Comparison of ENCODE assay signal across 9 mouse cellular contexts in genomic region chr1:182130830-182131229, GRCm38 (mm10). TPM values are rescaled to one million over a fixed set of nuclear protein-coding genes. Genes with fewer than 3 reads are reported as not detected.
A peak's percentile ranks its signal among the peaks of the same experiment; 100 is the strongest.
DNase-seq lines count a peak whose midpoint lies in the region; ATAC-seq lines count a peak whose summit lies in the region.
"Had no signal": no experiment of that assay in that cellular context is flagged by ENCODE, and none has a peak within 500 bp of the region (broad histone marks: within the 10 kb centered on the region; RNA-seq: fewer than 3 reads in every experiment).

No protein-coding gene starts in this region.

- no peak overlapping the region for H3K27ac ChIP-seq in midbrain, embryonic 14.5 days (replicated peaks; ENCODE audit: low read depth, low read length)
- H3K27ac ChIP-seq in midbrain, embryonic 10.5 days (replicated peaks), result no peak overlapping the region

- H3K4me1 ChIP-seq in midbrain, embryonic 14.5 days (ENCODE audit: control insufficient read depth, insufficient read depth, low read length), result peaks cover 5% of the 10 kb centered on the region; the same call in 1 of the 2 replicates
- H3K4me1 ChIP-seq in midbrain, embryonic 10.5 days, result peaks cover 9% of the 10 kb centered on the region

- peaks cover 23% of the 10 kb centered on the region for H3K36me3 ChIP-seq in midbrain, embryonic 14.5 days (ENCODE audit: control insufficient read depth, insufficient read depth, low read length)
- peaks cover 52% of the 10 kb centered on the region for H3K36me3 ChIP-seq in midbrain, embryonic 10.5 days

- WGBS in midbrain, embryonic 14.5 days, result 59% methylated on average over 2 of the region's 2 CpGs
- 53% methylated on average over 2 of the region's 2 CpGs for WGBS in midbrain, embryonic 10.5 days

- no peak for ATAC-seq in midbrain, embryonic 14.5 days (ENCODE audit: low FRiP score, low TSS enrichment)

- no peak overlapping the region for H3K9ac ChIP-seq in midbrain, embryonic 14.5 days (replicated peaks; ENCODE audit: low read length)

- H3K4me2 ChIP-seq in midbrain, embryonic 14.5 days (ENCODE audit: low read length), result no peak overlapping the region

- no peaks in the 10 kb centered on the region for H3K27me3 ChIP-seq in midbrain, embryonic 14.5 days (ENCODE audit: control insufficient read depth, insufficient read depth, low read length)
- H3K27me3 ChIP-seq in midbrain, embryonic 10.5 days (ENCODE audit: low read depth, poor library complexity, severe bottlenecking), result no peaks in the 10 kb centered on the region

- DNase-seq in embryo, embryonic 10 days (ENCODE audit: low spot score), result peak; percentile 35
- DNase-seq in embryo, embryonic 11 days, result no peak
- peak; percentile 53 for DNase-seq in midbrain, embryonic 14.5 days
- DNase-seq in midbrain, embryonic 10.5 days (ENCODE audit: low spot score), result no peak
- peak; percentile 64 for DNase-seq in induced T-regulatory cell, adult 2 months (ENCODE audit: low read depth)
- DNase-seq in thymus, postnatal 0 days (ENCODE audit: low spot score), result peak; percentile 22
- DNase-seq in heart, adult 11 months, result no peak
- DNase-seq in layer of hippocampus, adult 18-20 months (ENCODE audit: low spot score in 2 of 2), result no peak

- no peaks in the 10 kb centered on the region for H3K9me3 ChIP-seq in midbrain, embryonic 14.5 days (ENCODE audit: control insufficient read depth, low read length)
- H3K9me3 ChIP-seq in midbrain, embryonic 10.5 days (replicated peaks), result no peaks in the 10 kb centered on the region

- no peak overlapping the region for H3K4me3 ChIP-seq in midbrain, embryonic 14.5 days (replicated peaks; ENCODE audit: low read depth, low read length)
- no peak overlapping the region for H3K4me3 ChIP-seq in midbrain, embryonic 10.5 days
- H3K4me3 ChIP-seq: myocyte had no signal

RNA-seq across cellular contexts. Expression of gene Srp9, which starts 6.3 kb away (rescaled TPM):
- polyA plus RNA-seq in midbrain, embryonic 14.5 days (2014; fragmentation: Nextera tagmentation; extraction: Ambion mirVana), result 151 and 155 TPM in 2 replicates
- polyA plus RNA-seq in midbrain, embryonic 10.5 days (2016; fragmentation: Nextera tagmentation; extraction: Ambion mirVana), result 156 and 165 TPM in 2 replicates
- polyA plus RNA-seq in thymus, postnatal 0 days (2015; fragmentation: Nextera tagmentation; extraction: Ambion mirVana), result 274 and 279 TPM in 2 replicates
- total RNA-seq in layer of hippocampus, adult 18-20 months (2021), result 10 to 100 TPM; 71.7 to 73.8 TPM

RNA-seq across cellular contexts. Expression of gene Vmn1r1, which starts 33.5 kb away (rescaled TPM):
- polyA plus RNA-seq in midbrain, embryonic 14.5 days (2014; fragmentation: Nextera tagmentation; extraction: Ambion mirVana), result not detected in 2 replicates
- polyA plus RNA-seq in midbrain, embryonic 10.5 days (2016; fragmentation: Nextera tagmentation; extraction: Ambion mirVana), result not detected in 2 replicates
- polyA plus RNA-seq in thymus, postnatal 0 days (2015; fragmentation: Nextera tagmentation; extraction: Ambion mirVana), result not detected in 2 replicates
- total RNA-seq in layer of hippocampus, adult 18-20 months (2021), result not detected
- polyA plus RNA-seq: myocyte had no signal

Comparison
In these comparisons a context has a peak if more than half of its experiments do, and no peak if none do; other contexts are left out.
1. DNase-seq: peak in embryo, embryonic 10 days (single experiment), midbrain, embryonic 14.5 days (single experiment), induced T-regulatory cell, adult 2 months (single experiment) and thymus, postnatal 0 days (single experiment); none in embryo, embryonic 11 days (single experiment), midbrain, embryonic 10.5 days (single experiment), heart, adult 11 months (single experiment) and layer of hippocampus, adult 18-20 months (0 of 2).